Mouse (Mus musculus): ENCODE results near the gene Ripor3.

The Ripor3 gene

GRCm38 (mm10) chr2:167951301-167952211 lies 58.9 kb downstream of the Ripor3 start:
- no peak for DNase-seq

GRCm38 (mm10) chr2:167950681-167951080 lies 59.7 kb downstream of the Ripor3 start:
- DNase-seq, result no peak

- DNase-seq, result no peak
Observed at GRCm38 (mm10) chr2:167949808-167950207, 60.6 kb downstream of the Ripor3 start.

- DNase-seq, result no peak
Observed at GRCm38 (mm10) chr2:167949250-167949649, 61.2 kb downstream of the Ripor3 start.

- DNase-seq, result no peak
Observed at GRCm38 (mm10) chr2:167948557-167948956, 61.9 kb downstream of the Ripor3 start.

GRCm38 (mm10) chr2:167948047-167948446 lies 62.4 kb downstream of the Ripor3 start:
- no peak for DNase-seq

- no peak for DNase-seq
Observed at GRCm38 (mm10) chr2:167947251-167947650, 63.2 kb downstream of the Ripor3 start.

GRCm38 (mm10) chr2:167945451-167945850 lies 65.0 kb downstream of the Ripor3 start:
- DNase-seq, result no peak

- DNase-seq, result no peak
Observed at GRCm38 (mm10) chr2:167944193-167944592, 66.2 kb downstream of the Ripor3 start.

GRCm38 (mm10) chr2:167942926-167943633 lies 67.3 kb downstream of the Ripor3 start:
- DNase-seq, result peak; percentile 66 to 75

GRCm38 (mm10) chr2:167942199-167942925 lies 68.1 kb downstream of the Ripor3 start:
- no peak for DNase-seq

GRCm38 (mm10) chr2:167941745-167942176 lies 68.7 kb downstream of the Ripor3 start:
- DNase-seq, result peak; percentile 50 to 54

GRCm38 (mm10) chr2:167941320-167941719 lies 69.1 kb downstream of the Ripor3 start:
- no peak for DNase-seq

GRCm38 (mm10) chr2:167940636-167941035 lies 69.8 kb downstream of the Ripor3 start:
- DNase-seq, result no peak

GRCm38 (mm10) chr2:167939632-167940399 lies 70.6 kb downstream of the Ripor3 start:
- DNase-seq, result no peak

- DNase-seq, result no peak
Observed at GRCm38 (mm10) chr2:167939204-167939603, 71.2 kb downstream of the Ripor3 start.

GRCm38 (mm10) chr2:167938786-167939185 lies 71.6 kb downstream of the Ripor3 start:
- DNase-seq, result no peak

- no peak for DNase-seq
Observed at GRCm38 (mm10) chr2:167935956-167936355, 74.5 kb downstream of the Ripor3 start.

- DNase-seq, result no peak
Observed at GRCm38 (mm10) chr2:167933397-167933796, 77.0 kb downstream of the Ripor3 start.

GRCm38 (mm10) chr2:167932727-167933231 lies 77.6 kb downstream of the Ripor3 start:
- DNase-seq, result peak in 1 of 2 experiments; percentile 55

- peak; percentile 99 for DNase-seq
Observed at GRCm38 (mm10) chr2:167931985-167932726, 78.3 kb downstream of the Ripor3 start, which contains the start of gene Ptpn1. Gene Ptpn1, plus strand, starts transcription at chr2:167932057.
